Mouse (Mus musculus) stomach, embryonic 15.5 days (tissue): Measurements from ENCODE around the gene Ambp. TPM values are rescaled to one million over a fixed set of nuclear protein-coding genes. Genes with fewer than 3 reads are reported as not detected.

Source experiments
- ATAC-seq: fragments of 200-750 bp; cut with Nextera tagmentation; 2 replicates; pipeline ENCODE4 v1.8.0; 2017; ENCODE audit warnings: low read depth, moderate number of reproducible peaks, moderate TSS enrichment; ENCODE audit not compliant: insufficient read depth, low FRiP score
- H3K27ac ChIP-seq: fragments of 300-500 bp; sonication (generic); 2 replicates; pipeline ENCODE4 v1.5.1; 2015; ENCODE audit warnings: mild to moderate bottlenecking, inconsistent platforms
- H3K27me3 ChIP-seq: fragments of 300-500 bp; sonication (generic); replicated peaks from 2 replicates; pipeline ENCODE4 v1.6.1; 2015; ENCODE audit warnings: inconsistent platforms
- H3K36me3 ChIP-seq: fragments of 300-500 bp; sonication (generic); 2 replicates; pipeline ENCODE4 v1.6.1; 2015; ENCODE audit warnings: inconsistent platforms
- H3K4me1 ChIP-seq: fragments of 300-500 bp; sonication (generic); 2 replicates; pipeline ENCODE4 v1.6.1; 2015; ENCODE audit warnings: inconsistent platforms
- H3K4me2 ChIP-seq: fragments of 300-500 bp; sonication (generic); 2 replicates; pipeline ENCODE4 v1.6.1; 2015; ENCODE audit warnings: mild to moderate bottlenecking, inconsistent platforms
- H3K4me3 ChIP-seq: fragments of 300-500 bp; sonication (generic); replicated peaks from 2 replicates; pipeline ENCODE4 v1.5.1; 2015; ENCODE audit warnings: inconsistent platforms
- H3K9ac ChIP-seq: fragments of 300-500 bp; sonication (generic); 2 replicates; pipeline ENCODE4 v1.6.1; 2015; ENCODE audit warnings: inconsistent platforms
- H3K9me3 ChIP-seq: fragments of 300-500 bp; sonication (generic); 2 replicates; pipeline ENCODE4 v1.6.1; 2016; ENCODE audit warnings: inconsistent platforms
- WGBS: fragments of 180-500 bp; shearing (Covaris S2); methylation state at CpG from one replicate; pipeline ENCODE4 v1.1.7; 2015; 5-methylcytosine and 5-hydroxymethylcytosine counted together
- polyA plus RNA-seq: library from polyadenylated mRNA; unstranded; fragments of >200 nt; fragmentation: Nextera tagmentation; extraction: Ambion mirVana; gene quantifications from 2 replicates; pipeline ENCODE4 v1.2.1, GENCODE M21; 2015

The Ambp gene
- polyA plus RNA-seq, 1 experiment from 2014 or later, result 167 TPM

GRCm38 (mm10) chr4:63105651-63106050 is 48.9 kb downstream of the Ambp start:
- peaks cover 3% of the 10 kb centered on the region; the same call in 1 of the 2 replicates for H3K36me3 ChIP-seq

GRCm38 (mm10) chr4:63102025-63102424 is 52.6 kb downstream of the Ambp start:
- Histone ChIP-seq H3K27me3 (no peaks in the 10 kb centered on the region), H3K9ac (no peak overlapping the region), H3K4me2 (no peak overlapping the region), H3K27ac (no peak overlapping the region), H3K4me1 (no peaks in the 10 kb centered on the region), H3K36me3 (peaks cover 13% of the 10 kb centered on the region), H3K4me3 (no peak overlapping the region), H3K9me3 (no peaks in the 10 kb centered on the region)
- ATAC-seq, result no peak
- WGBS, result 78% methylated on average over 4 of the region's 4 CpGs

More at GRCm38 (mm10) chr4:63105651-63106050, 48.9 kb downstream of the Ambp start:
- Histone ChIP-seq H3K9ac (no peak overlapping the region), H3K27ac (no peak overlapping the region), H3K4me3 (no peak overlapping the region), H3K4me1 (no peaks in the 10 kb centered on the region), H3K27me3 (no peaks in the 10 kb centered on the region), H3K4me2 (no peak overlapping the region), H3K9me3 (no peaks in the 10 kb centered on the region)
- no peak for ATAC-seq
- 94% methylated on average over 8 of the region's 8 CpGs for WGBS

- Histone ChIP-seq H3K27me3 (no peaks in the 10 kb centered on the region), H3K27ac (no peak overlapping the region), H3K9ac (no peak overlapping the region), H3K4me3 (no peak overlapping the region), H3K4me2 (no peak overlapping the region), H3K9me3 (no peaks in the 10 kb centered on the region), H3K4me1 (no peaks in the 10 kb centered on the region), H3K36me3 (peaks cover 15% of the 10 kb centered on the region)
- WGBS, result 82% methylated on average over 11 of the region's 11 CpGs
- ATAC-seq, result no peak
Observed at GRCm38 (mm10) chr4:63100478-63100877, 54.1 kb downstream of the Ambp start.

DNA sequence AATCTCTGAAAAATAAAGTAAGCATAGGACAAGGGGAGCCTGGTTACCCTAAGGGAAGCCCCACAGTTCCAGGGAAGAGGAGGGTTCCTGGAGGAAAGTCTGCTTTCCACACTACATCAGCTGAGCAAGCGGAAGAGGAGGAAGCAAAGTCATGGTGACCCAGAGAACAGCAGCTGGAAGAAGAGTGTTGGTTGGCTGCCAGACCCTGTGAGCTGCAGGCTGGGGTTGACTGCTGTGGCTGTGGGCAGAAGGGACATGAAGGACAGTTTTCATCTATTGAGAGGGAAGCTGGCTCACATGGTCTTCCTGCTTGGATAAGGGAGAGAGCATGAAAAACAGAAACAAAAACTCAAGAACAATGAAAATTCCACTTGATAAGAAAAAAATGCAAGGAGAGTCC is 57.0 kb downstream of the Ambp start:
- H3K36me3 ChIP-seq, result peaks cover 20% of the 10 kb centered on the region
- ATAC-seq, result no peak

More for the DNA sequence above, 57.0 kb downstream of the Ambp start:
- Histone ChIP-seq H3K4me1 (no peaks in the 10 kb centered on the region), H3K4me3 (no peak overlapping the region), H3K9ac (no peak overlapping the region), H3K9me3 (no peaks in the 10 kb centered on the region), H3K27ac (no peak overlapping the region), H3K27me3 (no peaks in the 10 kb centered on the region), H3K4me2 (no peak overlapping the region)
- WGBS, result 72% methylated on average over 1 of the region's 1 CpGs

Other genes starting within 250 kb of the Ambp start
- gene Zfp618, start 189.2 kb downstream of the Ambp start, polyA plus RNA-seq, result 17.0 and 21.2 TPM in 2 replicates
- 31.6 and 39.0 TPM in 2 replicates for gene Kif12, start 17.3 kb upstream of the Ambp start, polyA plus RNA-seq
- 17.4 and 18.6 TPM in 2 replicates for gene Col27a1, start 59.2 kb upstream of the Ambp start, polyA plus RNA-seq
- 0.18 TPM in 1 of 2 replicates, not detected in the other for gene Orm1, start 189.8 kb upstream of the Ambp start, polyA plus RNA-seq
- not detected in 2 replicates for gene Orm3, start 201.4 kb upstream of the Ambp start, polyA plus RNA-seq
- gene Orm2, start 207.7 kb upstream of the Ambp start, polyA plus RNA-seq, result not detected in 2 replicates
- 6.7 and 7.0 TPM in 2 replicates for gene Akna, start 248.6 kb upstream of the Ambp start, polyA plus RNA-seq